Mouse (Mus musculus) E14TG2a.4 (cell line): Measurements from ENCODE around the gene Gm12789.
"Not testable (repeated sequence)": the region's sequence is repeated elsewhere in the genome, so short reads cannot be mapped to it uniquely, and the experiment has no call there.

Source experiments
- H3K27me3 ChIP-seq: 2 replicates; pipeline ENCODE4 v1.6.1; 2014; ENCODE audit warnings: low read length, control low read depth; ENCODE audit not compliant: insufficient read depth
- H3K36me3 ChIP-seq: 2 replicates; pipeline ENCODE4 v1.6.1; 2014; ENCODE audit warnings: low read length, control low read depth; ENCODE audit not compliant: insufficient read depth
- H3K4me1 ChIP-seq: replicated peaks from 2 replicates; pipeline ENCODE4 v1.6.1; 2014; ENCODE audit warnings: low read depth, low read length, control low read depth
- H3K4me3 ChIP-seq: replicated peaks from 2 replicates; pipeline ENCODE4 v1.5.1; 2014; ENCODE audit warnings: mild to moderate bottlenecking, low read length
- H3K9me3 ChIP-seq: 2 replicates; pipeline ENCODE4 v1.6.1; 2014; ENCODE audit warnings: low read length, control low read depth
- CTCF ChIP-seq: conservative IDR thresholded peaks from 2 replicates; pipeline ENCODE4 v1.5.1; 2014; ENCODE audit warnings: low read length
- NANOG ChIP-seq: IDR thresholded peaks from 2 replicates; pipeline ENCODE4 v1.6.1; 2014; ENCODE audit warnings: borderline replicate concordance, low read length, mixed read lengths
- POU5F1 ChIP-seq: IDR thresholded peaks from 2 replicates; pipeline ENCODE4 v1.6.1; 2014; ENCODE audit warnings: low read length, borderline replicate concordance

Gm12789 gene

GRCm38 (mm10) chr4:101986326-101986725 is at the start of gene Gm12789:
Gm12789 (plus strand) TSS chr4:101986626.
- not testable (repeated sequence) for H3K4me1 ChIP-seq, H3K4me3 ChIP-seq, H3K27me3 ChIP-seq, H3K36me3 ChIP-seq, H3K9me3 ChIP-seq

GRCm38 (mm10) chr4:101940107-101940506 is 46.3 kb upstream of the Gm12789 start, which contains the start of gene Gm12794:
Gm12794 (plus strand) TSS chr4:101940407.
- not testable (repeated sequence) for H3K4me1 ChIP-seq, H3K36me3 ChIP-seq, H3K4me3 ChIP-seq, H3K9me3 ChIP-seq, H3K27me3 ChIP-seq

GRCm38 (mm10) chr4:101980949-101981348 is 5.5 kb upstream of the Gm12789 start, which contains the start of gene Gm12790:
Gm12790 (minus strand) TSS chr4:101981049.
- not testable (repeated sequence) for H3K4me1 ChIP-seq, H3K27me3 ChIP-seq

GRCm38 (mm10) chr4:101985678-101986077 is 748 bp upstream of the Gm12789 start:
- TF ChIP-seq NANOG (no peak), CTCF (no peak), POU5F1 (no peak)
- no peak overlapping the region for H3K4me3 ChIP-seq
- H3K9me3 ChIP-seq = no peaks in the 10 kb centered on the region
- no peaks in the 10 kb centered on the region for H3K36me3 ChIP-seq
- no peaks in the 10 kb centered on the region for H3K27me3 ChIP-seq
- H3K4me1 ChIP-seq = no peaks in the 10 kb centered on the region; the same call in 1 of the 2 replicates

More at GRCm38 (mm10) chr4:101980949-101981348, 5.5 kb upstream of the Gm12789 start, which contains the start of gene Gm12790:
- not testable (repeated sequence) for H3K9me3 ChIP-seq, H3K36me3 ChIP-seq, H3K4me3 ChIP-seq

GRCm38 (mm10) chr4:101997426-101997825 is 11.0 kb downstream of the Gm12789 start:
- no peak for TF ChIP-seq POU5F1
- Histone ChIP-seq H3K9me3 (peaks cover 11% of the 10 kb centered on the region), H3K36me3 (no peaks in the 10 kb centered on the region), H3K4me1 (peaks cover 16% of the 10 kb centered on the region), H3K27me3 (no peaks in the 10 kb centered on the region; the same call in 1 of the 2 replicates), H3K4me3 (no peak overlapping the region)

GRCm38 (mm10) chr4:101998267-101998922 is 12.0 kb downstream of the Gm12789 start:
- Histone ChIP-seq H3K27me3 (no peaks in the 10 kb centered on the region; the same call in 1 of the 2 replicates), H3K4me1 (peaks cover 16% of the 10 kb centered on the region), H3K9me3 (0 out of 2 replicates have a peak, but pooled peaks cover 2% of the 10 kb centered on the region), H3K4me3 (no peak overlapping the region), H3K36me3 (no peaks in the 10 kb centered on the region)
- TF ChIP-seq CTCF = peak; percentile 56
- no peak for TF ChIP-seq POU5F1
- TF ChIP-seq NANOG = no peak

GRCm38 (mm10) chr4:102026619-102027018 is 40.2 kb downstream of the Gm12789 start:
- Histone ChIP-seq H3K4me1 (no peaks in the 10 kb centered on the region), H3K27me3 (no peaks in the 10 kb centered on the region), H3K4me3 (no peak overlapping the region), H3K36me3 (no peaks in the 10 kb centered on the region), H3K9me3 (no peaks in the 10 kb centered on the region)
- no peak for TF ChIP-seq NANOG
- TF ChIP-seq POU5F1 = no peak
- TF ChIP-seq CTCF = no peak
